Mouse (Mus musculus) lung, postnatal 10 days (tissue): Measurements from ENCODE around the gene Atg3.

ENCODE experiments used
- DNase-seq: peaks from one replicate; pipeline ENCODE4 v3.0.0; 2021

Atg3 gene

DNA sequence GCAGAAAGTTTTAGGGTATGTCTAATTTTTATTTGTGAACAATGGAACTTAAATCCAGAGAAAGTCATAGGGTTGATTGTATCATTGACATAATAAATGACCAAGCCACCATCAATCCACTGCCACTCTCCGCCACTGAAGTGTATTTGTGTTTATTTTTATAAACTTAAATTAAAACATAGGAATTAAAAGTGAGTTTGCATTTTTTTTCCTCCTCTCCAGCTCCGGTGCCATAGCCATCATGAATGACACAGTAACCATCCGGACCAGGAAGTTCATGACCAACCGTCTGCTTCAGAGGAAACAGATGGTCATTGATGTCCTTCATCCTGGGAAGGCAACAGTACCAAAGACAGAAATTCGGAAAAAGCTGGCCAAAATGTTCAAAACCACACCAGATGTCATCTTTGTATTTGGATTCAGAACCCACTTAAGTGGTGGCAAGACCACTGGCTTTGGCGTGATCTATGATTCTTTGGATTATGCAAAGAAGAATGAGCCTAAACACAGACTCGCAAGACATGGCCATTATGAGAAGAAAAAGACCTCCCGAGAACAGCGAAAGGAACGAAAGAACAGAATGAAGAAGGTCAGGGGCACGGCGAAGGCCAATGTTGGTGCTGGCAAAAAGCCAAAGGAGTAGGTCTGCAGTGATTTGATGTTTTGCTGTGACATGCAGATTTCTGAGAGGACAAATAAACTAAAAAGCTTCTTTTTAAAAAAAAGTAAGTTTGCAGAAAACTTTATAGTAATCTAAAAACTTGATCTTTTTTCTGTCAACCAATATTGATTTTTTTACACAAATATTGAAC, 46.5 kb downstream of the Atg3 start:
- no peak for DNase-seq

DNA sequence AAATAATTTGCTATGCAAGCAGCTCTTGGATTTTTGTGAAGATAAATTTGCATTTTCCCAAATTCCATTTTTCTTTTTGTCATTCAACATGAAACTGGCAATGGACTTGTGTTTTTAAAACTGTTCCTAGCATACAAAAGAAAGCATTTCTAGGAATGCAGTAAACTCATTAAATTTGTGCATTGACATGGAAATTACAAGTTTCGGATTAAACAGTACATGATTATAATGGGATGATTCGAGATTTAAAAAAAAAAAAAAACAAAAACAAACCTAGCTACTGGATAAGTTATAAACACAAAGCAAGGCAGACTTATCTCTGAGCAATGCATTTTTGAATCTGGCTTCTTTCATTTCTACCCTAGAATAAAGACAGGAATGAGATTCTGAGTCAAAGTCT, 63.4 kb downstream of the Atg3 start:
- DNase-seq = no peak

DNA sequence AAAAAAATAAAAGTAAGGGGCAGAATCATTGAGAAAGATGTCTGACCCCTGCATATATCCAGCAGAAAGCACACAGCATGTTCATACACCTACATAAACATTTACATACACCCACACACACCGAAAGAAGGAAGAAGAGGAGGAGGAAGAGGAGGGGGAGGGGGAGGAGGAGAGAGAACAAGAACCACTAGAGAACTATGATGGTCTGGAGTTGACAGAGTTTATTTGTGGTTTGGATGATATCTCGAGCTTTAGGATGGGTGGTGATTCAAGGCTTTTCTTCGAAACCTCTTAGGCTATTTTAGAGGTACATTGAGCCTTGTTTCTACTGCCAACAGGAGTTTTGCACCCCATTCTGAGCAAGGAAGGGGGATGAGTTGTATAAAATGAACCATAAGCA, 64.2 kb downstream of the Atg3 start:
- DNase-seq = no peak

DNA sequence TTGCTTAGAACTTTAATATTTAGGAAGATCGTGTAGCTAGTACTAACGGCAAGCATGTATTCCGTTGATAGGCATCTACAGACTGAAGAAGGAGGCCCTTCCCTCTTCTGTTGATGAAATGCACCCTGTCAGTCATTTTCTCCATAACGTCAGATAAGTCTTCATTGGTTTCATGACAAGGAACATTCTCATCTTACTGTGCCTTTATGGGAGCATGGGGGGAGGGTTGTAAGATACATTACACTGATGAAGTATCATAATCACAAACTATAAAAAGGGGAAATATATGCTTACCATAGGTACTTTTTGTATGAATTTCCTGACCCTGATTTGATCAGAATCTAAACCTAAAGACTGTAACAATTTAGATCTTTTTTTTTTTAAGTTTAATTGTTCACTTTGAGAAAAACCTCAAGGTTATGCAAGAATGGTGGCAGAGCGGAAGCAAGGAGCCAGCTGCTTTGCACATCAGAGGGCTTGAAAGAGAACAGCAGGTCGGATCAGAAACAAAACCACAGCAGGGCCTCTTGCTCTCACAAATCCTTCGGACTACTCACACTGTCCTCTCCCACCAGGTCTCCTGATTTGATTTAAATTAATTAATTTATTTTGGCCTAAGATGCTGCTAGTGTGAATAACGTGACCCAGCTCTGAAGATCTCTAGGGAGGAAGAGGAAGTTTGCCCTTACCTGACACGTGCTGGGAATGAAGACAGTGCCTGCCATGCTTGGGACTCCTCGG, 65.2 kb downstream of the Atg3 start, which contains the start of gene Btla:
Gene Btla, plus strand, starts transcription at position 668 of the 741 bp plus-strand sequence.
- peak; percentile 13 for DNase-seq

DNA sequence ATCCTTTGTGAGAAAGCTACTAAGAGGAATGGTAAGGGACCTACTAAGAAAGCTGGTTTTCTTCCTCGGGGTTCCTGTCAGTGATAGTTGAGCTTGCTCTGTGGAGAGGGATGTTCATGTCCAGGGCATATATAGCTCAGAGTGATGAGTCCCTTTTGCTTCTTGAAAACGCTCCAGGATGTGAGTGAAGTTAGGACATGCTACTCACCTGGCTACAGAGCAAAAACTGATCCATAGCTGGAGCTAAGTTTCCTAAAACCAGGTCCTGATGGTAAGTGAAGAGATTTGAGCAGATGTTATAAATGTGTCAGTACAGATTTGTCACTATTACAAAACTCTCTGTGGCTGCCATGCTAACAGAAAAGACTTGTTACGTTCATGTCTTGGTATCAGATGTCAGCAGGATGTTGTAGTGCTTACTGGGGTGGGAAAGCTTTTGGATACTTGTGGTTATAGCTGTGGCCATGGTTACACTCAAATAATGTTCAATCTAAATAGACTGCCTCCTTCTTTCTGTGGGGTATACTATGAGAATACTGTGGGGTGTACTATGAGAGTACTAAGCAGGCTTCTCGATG, 65.9 kb downstream of the Atg3 start:
- DNase-seq = no peak

DNA sequence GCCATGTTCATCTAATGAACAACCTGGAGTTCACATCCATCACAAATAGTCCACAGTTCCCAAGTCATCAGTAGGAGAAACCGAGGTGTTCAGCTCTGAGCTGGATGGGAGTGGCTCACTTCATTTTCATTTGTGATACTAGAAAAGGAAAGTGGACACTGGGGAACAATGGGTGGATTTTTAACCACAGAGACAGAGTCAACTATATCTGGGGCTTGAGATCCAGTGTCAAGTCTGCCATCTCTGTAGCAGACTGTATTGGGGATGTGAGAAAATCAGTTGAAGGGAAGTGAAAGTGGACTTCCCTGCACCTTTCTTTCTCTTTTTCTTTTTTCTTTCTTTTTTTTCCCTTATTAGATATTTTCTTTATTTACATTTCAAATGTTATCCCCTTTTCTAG, 68.4 kb downstream of the Atg3 start:
- DNase-seq = no peak

DNA sequence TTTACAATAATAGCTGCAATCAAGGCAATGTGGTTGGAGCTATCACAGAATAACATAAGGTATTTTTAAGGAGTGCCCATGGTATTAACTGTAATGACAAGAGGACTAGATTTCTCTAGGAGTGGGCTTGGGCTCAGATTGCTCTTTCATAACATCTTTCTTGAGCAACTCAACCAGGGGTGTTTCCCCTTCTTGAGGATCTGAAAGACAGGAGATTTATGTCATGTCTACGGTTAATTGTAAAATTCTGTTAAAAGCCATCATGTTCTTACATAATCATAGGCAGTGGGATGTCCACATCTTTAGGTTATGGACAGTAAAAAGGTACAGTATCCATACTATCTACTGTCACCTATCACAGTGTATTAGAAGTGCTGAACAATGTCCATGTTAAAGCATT, 72.7 kb downstream of the Atg3 start:
- DNase-seq = no peak

DNA sequence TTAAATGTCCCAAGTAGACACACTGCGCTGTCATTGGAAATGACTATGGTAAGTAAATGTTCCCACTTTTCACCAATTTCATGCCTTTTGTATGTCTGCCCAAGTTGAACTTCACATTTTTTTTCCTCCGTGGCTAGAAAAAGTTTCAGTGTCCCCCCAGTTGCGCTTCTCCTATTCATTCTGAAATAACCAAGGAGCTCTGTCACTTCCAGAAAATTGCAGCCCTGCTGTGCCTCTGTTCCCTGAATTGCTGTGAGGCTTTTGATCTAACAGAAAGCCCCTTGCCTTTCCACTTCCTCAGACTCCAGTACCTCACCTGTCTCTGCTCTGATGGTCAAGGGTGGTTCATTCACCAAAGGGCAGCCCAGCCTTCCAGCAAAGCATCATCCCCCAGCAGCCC, 74.4 kb downstream of the Atg3 start:
- DNase-seq = no peak
